Mouse (Mus musculus) megakaryocyte, adult 5-6 weeks (primary cell): ENCODE results near the gene Itprid2. TPM values are rescaled to one million over a fixed set of nuclear protein-coding genes. Genes with fewer than 3 reads are reported as not detected.
"Not testable (repeated sequence)": the region's sequence is repeated elsewhere in the genome, so short reads cannot be mapped to it uniquely, and the experiment has no call there.

Experiments
- ATAC-seq: 2 replicates; pipeline ENCODE4 v1.8.0; 2016; ENCODE audit warnings: mild to moderate bottlenecking, inconsistent platforms; ENCODE audit not compliant: poor library complexity, severe bottlenecking
- total RNA-seq, 2 experiments: library from RNA; stranded (forward) in 1 of 2; stranded (reverse) in 1 of 2; fragments of 153-499, 151-499 nt in 1 of 2; fragments of 221-1000, 200-1000 nt in 1 of 2; gene quantifications; 2 replicates each; pipeline versions ENCODE4 v1.2.3 to v1.2.4; 2015 to 2017

Itprid2 gene
- total RNA-seq (2015) (26.9 and 38.7 TPM in 2 replicates), total RNA-seq (2017) (16.7 and 25.4 TPM in 2 replicates)

DNA sequence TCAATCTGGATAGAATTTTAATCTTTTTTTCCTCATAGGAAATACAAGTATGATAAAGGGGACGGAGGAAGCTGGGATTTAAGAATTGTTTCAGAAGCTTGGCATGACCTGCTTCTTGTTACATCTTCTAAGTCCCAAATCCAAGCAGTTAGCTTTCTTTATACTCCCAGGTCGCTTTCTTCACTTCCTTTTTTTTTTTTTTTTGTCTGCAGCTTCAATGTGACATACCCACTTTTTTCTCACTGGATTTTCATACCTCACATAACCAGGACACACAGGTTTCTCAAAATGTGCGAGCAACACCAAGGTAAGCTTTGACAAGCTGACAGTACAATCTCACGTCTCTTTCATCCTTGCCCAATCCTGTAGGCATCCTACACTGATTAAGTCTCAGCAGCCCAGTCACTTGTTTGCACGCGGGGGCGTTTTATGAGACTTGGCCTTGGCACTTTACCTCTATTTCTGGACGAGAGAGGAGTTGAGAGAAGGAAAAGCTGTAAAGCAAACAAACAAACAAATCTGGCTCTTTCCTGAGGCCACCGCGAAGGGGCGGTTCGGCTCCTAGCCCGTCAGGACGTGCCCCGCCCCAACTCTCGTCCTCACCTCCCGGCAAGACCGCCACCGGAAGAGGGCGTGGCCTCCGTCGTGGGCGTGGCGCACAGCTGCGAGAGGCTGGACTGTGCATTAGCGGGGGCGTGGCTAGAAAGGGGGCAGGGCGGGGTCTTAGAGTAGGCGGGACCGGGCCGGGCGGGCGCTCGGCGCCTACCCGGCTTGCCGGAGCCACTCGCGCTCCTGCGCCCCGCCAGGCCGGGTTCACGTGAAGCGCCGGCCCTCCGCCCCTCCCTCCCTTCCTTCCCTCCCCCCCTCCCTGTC lies at the start of gene Itprid2:
Gene Itprid2, plus strand, starts transcription at position 825 of the 873 bp plus-strand sequence.
- peak; percentile 88 for ATAC-seq

DNA sequence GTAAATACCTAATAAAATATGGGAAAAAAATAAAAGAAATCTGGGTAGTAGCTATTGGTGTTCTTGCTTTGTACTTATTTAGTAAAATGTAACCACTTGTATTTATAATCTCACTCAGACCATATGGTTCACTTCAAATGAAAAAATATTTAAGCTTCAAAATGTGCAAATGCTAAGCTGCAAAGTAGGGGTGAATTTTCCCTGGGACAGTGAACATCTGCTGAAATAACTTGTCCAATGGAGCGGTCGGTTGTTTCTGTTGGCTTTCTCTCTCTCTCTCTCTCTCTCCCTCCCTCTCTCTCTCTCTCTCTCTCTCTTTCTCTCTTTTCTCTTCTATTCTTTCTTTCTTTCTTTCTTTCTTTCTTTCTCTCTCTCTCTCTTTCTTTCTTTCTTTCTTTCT lies 39.0 kb upstream of the Itprid2 start:
- no peak for ATAC-seq

DNA sequence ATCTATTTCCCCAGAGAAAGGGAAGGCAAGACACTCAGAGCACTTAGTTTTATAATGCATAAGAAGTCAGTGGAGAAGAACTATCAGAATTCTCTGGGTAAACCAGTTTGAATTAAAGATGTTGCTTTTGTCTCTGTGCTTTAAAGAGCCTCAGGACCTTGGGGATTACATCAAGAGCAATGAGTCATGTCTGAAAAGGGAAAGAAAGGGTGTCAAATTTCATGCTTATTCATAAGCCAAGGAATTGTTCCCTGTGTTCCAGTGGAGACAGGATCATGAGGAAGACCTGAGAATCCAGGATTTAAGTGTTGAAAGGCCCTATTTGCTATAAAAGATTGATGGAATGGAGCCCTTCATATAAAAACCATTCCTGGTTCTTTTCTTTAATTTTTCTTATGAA lies 38.1 kb upstream of the Itprid2 start:
- ATAC-seq = no peak

DNA sequence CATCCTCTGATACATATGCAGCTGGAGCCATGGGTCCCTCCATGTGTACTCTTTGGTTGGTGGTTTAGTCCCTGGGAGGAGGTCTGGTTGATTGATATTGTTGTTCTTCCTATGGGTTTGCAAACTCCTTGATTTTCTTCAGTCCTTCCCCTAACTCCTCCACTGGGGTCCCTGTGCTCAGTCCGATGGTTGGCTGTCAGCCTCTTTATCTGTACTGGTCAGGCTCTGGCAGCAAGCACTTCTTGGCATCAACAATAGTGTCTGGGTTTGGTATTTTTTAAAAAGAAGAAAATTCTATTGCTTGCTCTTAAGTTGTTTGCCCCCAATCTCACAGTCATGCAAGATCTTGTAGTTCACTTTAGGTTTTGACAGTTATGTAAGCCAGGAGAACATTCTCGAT lies 34.0 kb upstream of the Itprid2 start:
- ATAC-seq = not testable (repeated sequence)

DNA sequence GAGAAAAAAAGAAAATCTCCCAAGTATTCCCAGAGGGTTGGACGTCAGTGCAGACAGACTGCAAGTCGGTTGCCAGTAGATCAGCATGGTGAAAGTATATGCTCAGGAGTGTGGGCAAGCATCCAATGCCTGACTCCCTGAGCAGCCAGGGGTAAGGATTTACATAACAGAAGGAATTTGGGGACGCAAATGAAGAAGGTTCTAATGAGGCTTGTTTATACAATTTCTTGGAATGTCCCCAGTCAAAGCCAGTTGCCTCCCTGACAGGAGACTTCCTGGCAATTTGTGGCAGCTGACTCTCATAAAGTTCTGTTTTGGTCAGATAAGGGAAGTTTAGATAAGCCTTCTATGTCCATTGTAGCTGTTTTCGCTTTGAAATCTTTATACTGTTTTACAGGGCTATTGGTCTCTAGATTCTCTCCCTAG lies 33.4 kb upstream of the Itprid2 start:
- ATAC-seq = 0 out of 2 replicates have a peak, but pooled peaks have one; percentile 35

DNA sequence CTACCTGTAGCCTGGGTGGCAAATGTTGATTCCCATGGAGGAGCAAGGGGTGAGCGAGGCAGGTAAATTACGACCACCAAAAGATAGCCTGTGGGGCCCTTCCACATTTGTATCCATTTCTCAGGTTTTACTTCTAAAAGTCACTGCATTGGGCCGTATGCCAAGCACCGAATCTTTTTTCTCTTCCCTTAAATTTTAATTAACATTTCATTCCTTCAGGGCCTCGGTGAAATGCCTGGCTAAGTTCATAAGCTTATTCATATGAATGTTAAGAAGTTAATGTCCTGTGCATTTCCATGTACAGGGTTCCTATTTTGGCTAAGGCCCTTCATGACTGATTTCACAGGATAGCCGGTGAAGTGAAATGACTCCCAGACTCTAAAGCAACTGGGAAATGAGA lies 32.8 kb upstream of the Itprid2 start:
- ATAC-seq = no peak

DNA sequence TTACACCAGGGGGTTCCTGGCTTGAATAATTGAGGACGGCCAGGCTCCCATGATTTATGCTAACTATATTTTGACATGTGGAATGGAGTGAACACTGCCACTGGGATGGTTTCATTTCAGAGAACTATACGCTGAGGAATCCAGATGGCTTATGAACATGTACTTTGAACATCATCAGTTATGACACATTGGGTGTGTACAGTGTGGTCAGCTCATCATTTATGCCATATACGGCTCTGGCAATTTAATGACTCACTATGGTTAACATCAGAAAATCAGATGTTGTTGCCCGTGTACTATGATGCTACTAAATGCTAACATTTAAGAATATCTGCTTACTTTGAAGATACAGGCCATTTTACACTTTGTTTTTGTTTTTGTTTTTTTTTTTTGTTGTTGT lies 31.8 kb upstream of the Itprid2 start:
- ATAC-seq = no peak

DNA sequence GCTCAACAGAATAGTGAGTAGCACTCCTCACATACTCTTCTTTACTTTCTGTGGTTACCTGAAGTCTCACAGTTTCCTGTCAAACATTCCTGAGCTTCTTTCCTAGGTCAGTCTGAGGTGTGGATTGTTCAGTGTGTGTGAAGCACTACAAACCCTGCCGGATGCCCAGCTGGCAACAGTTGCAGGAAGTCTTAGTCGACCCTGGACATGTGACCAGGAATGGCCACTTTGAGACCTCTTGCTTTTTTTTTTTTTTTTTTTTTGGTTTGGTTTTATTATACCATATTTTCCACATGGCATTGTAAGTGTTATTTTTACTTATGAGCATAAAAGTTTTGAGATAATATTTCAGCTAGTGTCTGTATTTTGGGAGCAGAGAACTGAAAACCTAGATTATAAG lies 29.1 kb upstream of the Itprid2 start:
- no peak for ATAC-seq

DNA sequence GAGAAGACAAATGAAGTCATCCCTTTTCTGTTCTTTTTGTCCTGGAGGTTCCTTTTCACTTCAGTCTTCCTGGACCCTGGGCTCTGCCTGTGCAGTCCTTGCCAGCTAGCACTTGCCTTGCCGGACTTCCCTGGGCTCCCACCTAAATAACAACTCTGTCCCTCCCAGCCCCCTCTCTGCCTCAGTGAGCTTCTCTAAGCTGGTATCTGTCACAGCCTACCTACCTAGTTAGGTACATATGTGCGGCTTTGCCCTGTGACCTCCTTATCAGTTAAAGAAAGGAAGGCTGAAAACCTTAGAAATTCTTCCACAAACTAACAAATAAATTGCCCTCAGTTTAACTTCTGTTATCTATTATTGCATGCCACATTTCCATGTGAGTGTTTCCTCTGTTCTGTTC lies 28.0 kb upstream of the Itprid2 start:
- ATAC-seq = no peak

DNA sequence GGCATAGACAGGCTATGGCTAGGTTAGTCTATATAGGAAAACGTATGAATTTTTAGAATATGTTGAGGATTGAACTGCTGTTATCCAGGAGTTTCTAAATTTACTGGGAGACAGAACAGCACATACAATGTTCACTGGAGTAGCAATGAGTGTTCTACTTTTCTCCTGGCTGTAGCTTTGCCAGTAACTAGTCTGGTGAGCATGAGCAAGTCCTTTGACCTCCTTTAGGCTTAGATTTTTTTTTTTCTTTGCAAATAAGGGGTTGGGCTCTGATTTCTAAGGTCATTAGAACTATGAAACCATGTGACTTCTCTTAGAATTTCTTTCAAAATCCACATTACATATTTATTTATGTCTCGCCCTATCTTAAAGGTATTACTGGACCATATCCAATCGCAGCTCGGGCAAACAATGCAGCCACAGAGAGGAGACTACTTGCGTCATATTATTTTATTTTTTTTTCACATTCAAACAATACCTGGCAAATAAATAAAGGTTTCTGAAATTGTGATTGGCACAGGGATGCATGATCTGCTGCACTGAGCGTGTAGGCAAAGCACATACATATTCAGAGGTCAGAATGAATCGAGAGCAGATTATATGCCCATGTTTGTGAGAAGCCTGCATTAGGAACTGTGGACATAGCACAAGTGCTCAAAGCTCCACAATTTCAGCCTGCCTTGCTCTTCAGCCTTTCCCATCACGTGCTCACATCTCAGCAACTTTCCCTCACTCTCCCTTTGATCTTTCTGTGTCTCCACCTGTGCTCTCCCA lies 26.7 kb upstream of the Itprid2 start:
- no peak for ATAC-seq

DNA sequence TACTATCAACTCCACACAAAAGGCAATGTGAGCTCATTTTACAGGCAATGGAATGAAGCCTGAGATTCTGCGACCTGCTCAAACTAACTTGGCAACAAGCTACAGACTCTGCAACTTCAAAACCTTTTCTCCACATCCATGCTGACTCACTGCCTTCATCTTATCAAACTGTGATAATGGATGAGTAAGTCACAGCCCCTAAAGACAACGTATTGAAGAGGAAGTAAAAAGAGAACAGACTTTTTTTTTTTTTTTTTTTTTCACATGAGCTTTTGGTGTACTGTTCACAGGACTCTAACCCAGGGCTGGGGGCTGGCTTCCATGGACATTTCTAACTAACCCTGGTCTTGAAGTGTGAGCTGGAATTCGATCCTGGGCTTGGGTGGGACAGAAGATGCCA lies 24.3 kb upstream of the Itprid2 start:
- peak; percentile 61 for ATAC-seq

DNA sequence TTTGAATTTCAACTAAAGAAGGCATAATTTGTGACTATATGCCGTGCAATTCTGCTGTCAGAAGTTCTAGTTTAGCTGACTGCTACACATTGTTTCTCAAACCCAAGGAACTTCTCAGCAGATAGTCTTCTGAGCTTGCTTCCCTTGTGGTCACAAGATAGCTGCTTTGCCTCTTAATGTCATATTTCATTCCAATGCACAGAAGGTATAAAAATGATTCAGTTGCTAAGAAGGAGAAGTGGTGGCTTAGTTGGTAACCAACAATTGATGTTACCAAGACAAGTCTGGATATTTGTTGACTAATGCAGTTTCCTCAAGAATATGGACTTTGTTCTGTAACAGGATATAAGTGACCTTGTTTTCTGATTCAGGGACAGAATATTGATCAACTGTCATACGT lies 17.0 kb upstream of the Itprid2 start:
- ATAC-seq = no peak

DNA sequence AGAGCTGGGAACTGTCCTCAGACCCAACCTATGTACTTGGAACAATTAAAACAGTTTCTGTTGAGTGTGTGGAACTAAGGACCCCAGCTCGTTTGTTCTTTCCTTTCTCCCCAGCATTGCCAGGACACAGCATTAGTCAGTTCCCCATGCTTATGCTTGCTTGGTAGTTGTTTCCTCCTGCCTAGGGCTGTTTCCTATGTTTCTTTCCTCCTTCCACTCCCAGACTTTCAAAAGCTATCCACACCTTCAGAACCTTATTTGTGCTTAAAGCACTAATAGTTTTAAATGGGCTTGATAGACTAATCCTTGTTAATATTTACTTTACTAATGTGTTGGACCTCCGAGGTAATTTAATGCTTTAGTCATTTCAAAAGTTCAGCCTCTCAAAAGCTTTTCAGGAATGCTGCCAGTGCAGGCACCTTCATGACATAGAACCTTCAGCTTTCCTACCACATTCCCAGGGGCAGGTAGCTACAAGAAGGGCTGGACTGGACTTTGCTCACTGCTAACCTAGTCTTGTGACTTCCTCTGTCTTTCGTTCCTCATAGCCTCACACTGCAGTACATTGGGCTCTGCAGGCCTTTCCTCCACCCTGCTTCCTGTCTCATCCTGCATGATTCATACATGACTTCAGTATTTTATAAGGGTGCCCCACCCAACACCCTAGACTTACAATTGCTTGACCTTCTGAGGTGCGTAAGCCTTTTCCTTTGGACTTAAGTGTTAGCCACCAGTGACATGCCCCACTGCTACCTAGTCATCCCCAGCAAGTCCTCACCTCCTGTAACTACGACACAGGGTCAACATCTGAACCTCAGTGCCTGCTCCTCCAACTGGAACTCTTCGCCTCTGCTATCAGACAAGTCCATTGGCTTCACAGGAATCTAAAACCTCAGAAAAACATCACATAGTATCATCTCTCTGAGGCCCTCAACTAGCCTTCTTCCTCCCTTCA lies 16.3 kb upstream of the Itprid2 start:
- ATAC-seq = peak; percentile 91

DNA sequence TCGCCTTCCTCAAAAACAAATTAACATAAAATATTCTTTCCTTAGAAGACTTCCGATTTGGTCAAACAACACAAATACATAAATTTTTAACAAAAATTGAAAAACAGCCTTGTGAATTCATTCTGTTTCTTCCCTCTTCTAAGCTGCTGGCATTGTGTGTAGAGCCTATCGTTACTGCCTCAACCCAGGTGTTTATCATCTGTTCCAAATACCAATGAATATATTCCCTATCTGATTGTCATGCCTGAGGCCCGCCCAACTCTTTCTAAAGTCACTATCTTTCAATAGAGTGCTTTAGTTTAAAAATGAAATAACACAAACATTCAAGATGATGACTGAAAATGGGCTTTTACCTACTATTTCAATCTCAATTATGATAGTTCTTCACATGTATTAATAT lies 11.9 kb upstream of the Itprid2 start:
- no peak for ATAC-seq

DNA sequence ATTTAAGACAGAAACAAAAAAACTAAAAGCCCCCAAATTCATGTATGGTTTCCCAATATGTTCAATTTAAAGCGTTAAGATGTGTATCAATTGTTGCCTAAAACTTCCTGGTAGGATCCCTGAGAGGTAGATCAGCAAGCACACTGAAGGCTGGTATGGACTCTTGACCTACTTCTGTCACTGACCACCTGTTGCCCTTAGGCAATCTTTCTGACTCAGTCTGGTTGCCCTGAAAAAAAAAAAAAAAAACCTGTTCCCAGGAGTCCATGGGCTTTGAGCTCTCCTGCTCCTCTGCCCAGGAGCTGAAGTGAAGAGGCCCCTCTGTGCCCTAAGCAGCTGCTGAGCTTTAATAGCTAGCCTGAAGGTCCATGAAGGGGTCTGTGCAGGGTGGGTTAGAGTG lies 7.5 kb upstream of the Itprid2 start:
- no peak for ATAC-seq

DNA sequence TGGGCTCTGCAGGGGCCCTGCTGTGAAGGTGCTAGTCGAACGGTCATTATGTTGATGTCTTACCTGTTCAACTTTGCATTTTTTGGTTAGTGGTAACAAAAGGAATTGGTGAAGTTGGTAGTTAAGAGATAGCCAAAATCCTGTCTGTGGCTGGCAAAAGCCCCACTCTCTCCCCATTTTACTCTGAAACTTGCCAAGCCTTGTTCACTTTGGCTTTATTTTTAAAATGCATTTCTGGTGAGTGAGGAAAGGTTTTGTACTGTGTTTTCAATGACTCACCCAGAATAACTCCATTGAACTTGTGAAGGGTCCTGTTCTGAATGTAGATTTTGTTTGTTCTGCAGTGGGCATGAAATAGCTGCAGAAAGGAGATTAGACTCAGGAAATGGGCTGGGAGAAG lies 4.9 kb upstream of the Itprid2 start:
- ATAC-seq = no peak

DNA sequence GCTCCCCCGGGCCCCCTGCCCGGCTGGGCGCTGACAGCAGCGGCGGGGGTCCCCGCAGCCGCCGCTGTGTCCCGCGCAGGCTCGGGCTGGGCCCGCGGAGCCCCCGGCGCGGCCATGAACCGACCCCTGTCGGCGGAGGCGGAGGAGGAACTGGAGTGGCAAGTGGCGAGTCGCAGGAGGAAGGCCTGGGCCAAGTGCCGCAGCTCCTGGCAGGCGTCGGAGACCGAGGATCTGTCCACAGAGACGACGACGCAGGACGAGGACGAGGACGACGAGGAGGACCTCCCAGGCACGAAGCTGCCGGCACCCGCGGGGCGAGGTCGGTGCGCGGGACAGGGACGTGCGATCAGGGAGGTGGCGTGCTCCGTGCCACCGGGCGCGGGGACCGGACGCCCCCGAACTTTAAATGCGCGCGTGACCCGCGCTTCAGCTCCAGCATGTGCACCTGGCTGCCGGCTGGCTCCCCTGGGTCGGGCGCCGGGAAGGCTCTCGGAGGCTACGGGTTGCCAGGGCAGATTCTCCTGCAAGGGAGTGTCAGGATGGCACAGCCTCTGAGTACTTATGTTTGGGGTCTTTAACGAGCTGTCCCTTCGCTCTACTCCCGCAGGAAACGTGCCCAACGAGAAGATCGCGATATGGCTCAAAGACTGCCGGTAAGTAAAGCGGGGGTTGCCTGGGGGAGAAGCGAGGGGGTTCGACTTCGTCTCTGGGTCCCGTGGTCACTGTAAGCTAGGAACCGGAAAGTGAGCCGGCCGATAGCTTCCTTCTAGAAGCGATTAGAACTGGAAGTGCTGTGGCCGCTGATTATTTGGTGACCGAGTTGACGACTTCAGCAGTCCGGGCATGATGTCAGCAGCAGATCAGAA lies 507 bp downstream of the Itprid2 start:
- ATAC-seq = peak; percentile 57

DNA sequence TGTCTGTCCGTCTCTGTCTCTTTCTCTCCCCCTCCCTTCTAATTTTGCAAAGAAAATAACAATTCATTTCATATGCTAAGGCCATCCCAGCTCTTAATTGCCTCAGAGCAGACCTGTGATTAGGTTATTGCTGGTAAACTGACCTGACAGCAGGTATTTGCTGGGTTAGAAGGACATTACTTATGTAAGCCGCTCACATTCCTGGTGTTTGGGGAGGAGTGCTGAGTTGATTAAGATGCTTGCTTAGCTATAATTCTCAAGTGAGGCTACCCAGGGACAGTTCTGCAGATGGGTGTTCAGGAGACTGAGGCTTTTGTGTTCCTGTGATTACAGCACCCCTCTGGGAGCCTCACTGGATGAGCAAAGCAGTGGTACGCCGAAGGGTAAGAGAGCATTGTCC lies 3.8 kb downstream of the Itprid2 start:
- no peak for ATAC-seq

DNA sequence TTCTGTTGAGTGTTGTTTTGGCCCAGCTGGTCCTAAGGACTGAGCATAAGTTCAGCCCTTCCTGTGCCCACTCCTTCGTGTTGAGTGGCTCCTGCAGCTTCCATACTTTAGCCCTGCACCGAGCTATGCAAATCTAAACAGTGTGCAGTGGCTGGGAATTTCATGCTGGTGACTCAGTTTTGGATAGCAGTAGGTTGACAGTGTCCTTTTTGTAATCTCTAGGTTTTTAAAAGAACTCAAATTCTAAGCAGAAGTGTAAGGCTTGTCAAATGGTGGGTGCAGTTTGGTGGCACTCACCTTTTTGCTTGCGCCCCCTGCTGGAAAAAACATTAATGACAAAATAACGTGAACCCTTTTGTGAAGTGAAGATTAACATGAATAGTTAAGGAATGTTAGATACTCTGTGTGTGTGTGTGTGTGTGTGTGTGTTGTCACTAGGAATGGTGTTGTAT lies 11.1 kb downstream of the Itprid2 start:
- ATAC-seq = peak; percentile 91

DNA sequence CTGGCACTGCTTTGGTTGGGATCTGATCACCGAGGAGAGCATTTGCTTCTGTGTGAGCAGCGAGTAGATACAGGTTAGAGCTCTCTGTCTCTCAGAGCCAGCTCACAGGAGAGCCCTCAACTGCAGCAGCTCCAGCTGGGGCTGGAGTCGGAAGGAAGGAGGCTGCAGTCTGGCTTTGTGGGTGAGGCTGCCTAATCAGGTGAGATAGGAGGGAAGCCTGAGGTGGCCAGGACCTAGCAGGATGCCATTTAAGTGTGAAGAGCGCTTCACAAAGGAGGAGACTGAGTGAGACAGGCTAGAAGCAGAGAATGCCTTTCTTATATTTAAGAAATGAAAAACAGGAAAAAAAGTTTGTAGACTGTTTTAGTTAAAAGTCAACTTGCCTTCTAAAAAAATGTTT lies 11.9 kb downstream of the Itprid2 start:
- ATAC-seq = no peak
